Mouse (Mus musculus) forebrain, postnatal 0 days (tissue): ENCODE results near the gene Lefty2. TPM values are rescaled to one million over a fixed set of nuclear protein-coding genes. Genes with fewer than 3 reads are reported as not detected.

Experiments
- ATAC-seq: fragments of 200-750 bp; cut with Nextera tagmentation; 2 replicates; pipeline ENCODE4 v1.8.0; 2017; ENCODE audit warnings: mild to moderate bottlenecking, moderate library complexity
- DNase-seq: peaks from one replicate; pipeline ENCODE4 v3.0.0-alpha.2; 2015
- H3K27ac ChIP-seq: fragments of 300-500 bp; sonication (generic); 2 replicates; pipeline ENCODE4 v1.5.1; 2014; ENCODE audit warnings: low read depth, mild to moderate bottlenecking, antibody characterized with exemption, low read length, moderate library complexity, mixed read lengths
- H3K27me3 ChIP-seq: fragments of 300-500 bp; sonication (generic); 2 replicates; pipeline ENCODE4 v1.6.1; 2014; ENCODE audit warnings: mild to moderate bottlenecking, low read length, mixed read lengths; ENCODE audit not compliant: insufficient read depth
- H3K36me3 ChIP-seq: fragments of 300-500 bp; sonication (generic); 2 replicates; pipeline ENCODE4 v1.6.1; 2014; ENCODE audit warnings: mild to moderate bottlenecking, moderate library complexity; ENCODE audit not compliant: insufficient read depth
- H3K4me1 ChIP-seq: fragments of 300-500 bp; sonication (generic); 2 replicates; pipeline ENCODE4 v1.6.1; 2014; ENCODE audit warnings: antibody characterized with exemption; ENCODE audit not compliant: insufficient read depth
- H3K4me2 ChIP-seq: fragments of 300-500 bp; sonication (generic); 2 replicates; pipeline ENCODE4 v1.6.1; 2014; ENCODE audit warnings: low read depth, mild to moderate bottlenecking, moderate library complexity
- H3K4me3 ChIP-seq: fragments of 300-500 bp; sonication (generic); 2 replicates; pipeline ENCODE4 v1.5.1; 2014; ENCODE audit warnings: low read depth, low read length, mixed read lengths
- H3K9ac ChIP-seq: fragments of 300-500 bp; sonication (generic); 2 replicates; pipeline ENCODE4 v1.6.1; 2014; ENCODE audit warnings: mild to moderate bottlenecking
- H3K9me3 ChIP-seq: fragments of 300-500 bp; sonication (generic); 2 replicates; pipeline ENCODE4 v1.6.1; 2016; ENCODE audit warnings: low read length
- CTCF ChIP-seq: sonication (generic); IDR thresholded peaks from 2 replicates; pipeline ENCODE4 v1.5.1; 2016; ENCODE audit warnings: antibody characterized with exemption, control low read depth, low read depth
- WGBS: fragments of 180-500 bp; shearing (Covaris S2); extraction: QIAGEN DNeasy Blood & Tissue Kit; methylation state at CpG from one replicate; pipeline ENCODE4 v1.1.7; 2014; 5-methylcytosine and 5-hydroxymethylcytosine counted together
- polyA plus RNA-seq: library from polyadenylated mRNA; unstranded; fragments of >200 nt; fragmentation: Nextera tagmentation; extraction: Ambion mirVana; gene quantifications from 2 replicates; pipeline ENCODE4 v1.2.1, GENCODE M21; 2015
- total RNA-seq: library from RNA; depleted of rRNA; stranded (reverse); fragments of >200 nt; gene quantifications from 2 replicates; pipeline ENCODE4 v1.2.3, GENCODE M21; 2014

Lefty2 gene
- total and polyA plus RNA-seq, 2 experiments from 2014 or later, result 17.3 to 21.1 TPM

- H3K36me3 ChIP-seq, result peaks cover 4% of the 10 kb centered on the region; the same call in 1 of the 2 replicates
Observed at GRCm38 (mm10) chr1:180901107-180901506, 8.2 kb downstream of the Lefty2 start.

GRCm38 (mm10) chr1:180902915-180903314, 10.0 kb downstream of the Lefty2 start:
- ATAC-seq, result no peak
- Histone ChIP-seq H3K36me3 (peaks cover 20% of the 10 kb centered on the region), H3K27ac (no peak overlapping the region), H3K4me2 (no peak overlapping the region), H3K9ac (no peak overlapping the region), H3K27me3 (no peaks in the 10 kb centered on the region; the same call in 1 of the 2 replicates), H3K9me3 (no peaks in the 10 kb centered on the region), H3K4me1 (peaks cover 11% of the 10 kb centered on the region), H3K4me3 (no peak overlapping the region)
- no peak for DNase-seq
- 48% methylated on average over 5 of the region's 5 CpGs for WGBS
- no peak for TF ChIP-seq CTCF

More at GRCm38 (mm10) chr1:180901107-180901506, 8.2 kb downstream of the Lefty2 start:
- WGBS, result 1% methylated on average over 4 of the region's 4 CpGs
- Histone ChIP-seq H3K4me2 (no peak overlapping the region), H3K9me3 (no peaks in the 10 kb centered on the region), H3K4me3 (no peak overlapping the region), H3K27me3 (no peaks in the 10 kb centered on the region; the same call in 1 of the 2 replicates), H3K4me1 (peaks cover 11% of the 10 kb centered on the region), H3K9ac (no peak overlapping the region), H3K27ac (no peak overlapping the region)
- peak; percentile 79 for DNase-seq
- TF ChIP-seq CTCF, result peak; percentile 79
- no peak for ATAC-seq

GRCm38 (mm10) chr1:180903666-180904038, 10.7 kb downstream of the Lefty2 start:
- peak overlapping the region; percentile 90 for H3K4me3 ChIP-seq
- H3K27ac ChIP-seq, result no peak overlapping the region
- H3K4me1 ChIP-seq, result peaks cover 11% of the 10 kb centered on the region
- no peak for ATAC-seq
- no peaks in the 10 kb centered on the region for H3K9me3 ChIP-seq
- no peak for DNase-seq
- H3K9ac ChIP-seq, result peak overlapping the region; percentile 94
- peaks cover 28% of the 10 kb centered on the region for H3K36me3 ChIP-seq
- TF ChIP-seq CTCF, result no peak
- 39% methylated on average over 10 of the region's 10 CpGs for WGBS
- no peaks in the 10 kb centered on the region; the same call in 1 of the 2 replicates for H3K27me3 ChIP-seq
- peak overlapping the region; percentile 85 for H3K4me2 ChIP-seq

- no peaks in the 10 kb centered on the region; the same call in 1 of the 2 replicates for H3K27me3 ChIP-seq
- H3K4me2 ChIP-seq, result peak within 1 kb of the TSS; percentile 85
- ATAC-seq, result peak; percentile 100
- H3K9me3 ChIP-seq, result no peaks in the 10 kb centered on the region
- H3K4me3 ChIP-seq, result peak within 1 kb of the TSS; percentile 90
- peak within 1 kb of the TSS; percentile 94 for H3K9ac ChIP-seq
- TF ChIP-seq CTCF, result no peak; the same call in 1 of the 2 replicates
- WGBS, result 1% methylated on average over 52 of the region's 52 CpGs
- H3K4me1 ChIP-seq, result peaks cover 11% of the 10 kb centered on the region
- peak; percentile 97 for DNase-seq
- peaks cover 30% of the 10 kb centered on the region for H3K36me3 ChIP-seq
- peak within 1 kb of the TSS; percentile 89 for H3K27ac ChIP-seq
Observed at GRCm38 (mm10) chr1:180904039-180904814, 11.3 kb downstream of the Lefty2 start, which contains the start of gene Pycr2. Gene Pycr2, plus strand, starts transcription at chr1:180904293.

GRCm38 (mm10) chr1:180904815-180905080, 11.8 kb downstream of the Lefty2 start:
- Histone ChIP-seq H3K27me3 (no peaks in the 10 kb centered on the region; the same call in 1 of the 2 replicates), H3K4me1 (peaks cover 11% of the 10 kb centered on the region), H3K9ac (peak overlapping the region; percentile 94), H3K4me3 (peak overlapping the region; percentile 90), H3K9me3 (no peaks in the 10 kb centered on the region), H3K36me3 (peaks cover 30% of the 10 kb centered on the region), H3K27ac (peak overlapping the region; percentile 89), H3K4me2 (peak overlapping the region; percentile 85)
- 1% methylated on average over 5 of the region's 5 CpGs for WGBS
- no peak for TF ChIP-seq CTCF
- ATAC-seq (no peak), DNase-seq (no peak)

GRCm38 (mm10) chr1:180905307-180905706, 12.4 kb downstream of the Lefty2 start:
- peaks cover 30% of the 10 kb centered on the region for H3K36me3 ChIP-seq
- no peak overlapping the region for H3K27ac ChIP-seq
- 0 out of 2 replicates have a peak overlapping the region, but pooled peaks have one; percentile 94 for H3K9ac ChIP-seq
- ATAC-seq (no peak), DNase-seq (no peak)
- H3K4me3 ChIP-seq, result peak overlapping the region; percentile 90
- TF ChIP-seq CTCF, result no peak
- H3K27me3 ChIP-seq, result no peaks in the 10 kb centered on the region; the same call in 1 of the 2 replicates
- H3K4me2 ChIP-seq, result peak overlapping the region; percentile 85
- H3K4me1 ChIP-seq, result peaks cover 11% of the 10 kb centered on the region
- WGBS, result 63% methylated on average over 6 of the region's 6 CpGs
- no peaks in the 10 kb centered on the region for H3K9me3 ChIP-seq

GRCm38 (mm10) chr1:180905876-180906275, 13.0 kb downstream of the Lefty2 start:
- Histone ChIP-seq H3K4me1 (peaks cover 11% of the 10 kb centered on the region), H3K9me3 (no peaks in the 10 kb centered on the region), H3K4me3 (no peak overlapping the region), H3K36me3 (peaks cover 30% of the 10 kb centered on the region), H3K27me3 (no peaks in the 10 kb centered on the region), H3K27ac (no peak overlapping the region), H3K9ac (no peak overlapping the region), H3K4me2 (no peak overlapping the region)
- ATAC-seq (no peak), DNase-seq (no peak)
- 92% methylated on average over 17 of the region's 17 CpGs for WGBS
- no peak for TF ChIP-seq CTCF
